Mouse (Mus musculus): Measurements from ENCODE around the gene Rpa2. TPM values are rescaled to one million over a fixed set of nuclear protein-coding genes. Genes with fewer than 3 reads are reported as not detected.

The Rpa2 gene
- total RNA-seq, 1 experiment from 2014 or later, result 40.2 TPM

Other genes with a start within 250 kb of the Rpa2 start
- 103 to 180 TPM (median 116 TPM) in 3 replicates for gene Atpif1, start 234.7 kb upstream of the Rpa2 start, total RNA-seq (2017)
- gene Dnajc8, start 232.8 kb upstream of the Rpa2 start, total RNA-seq (2017), result 510 to 713 TPM (median 673 TPM) in 3 replicates
- 3.6 to 28.2 TPM (median 24.8 TPM) in 3 replicates for gene Ptafr, start 204.3 kb upstream of the Rpa2 start, total RNA-seq (2017)
- 8.7 to 25.5 TPM (median 18.8 TPM) in 3 replicates for gene Eya3, start 129.3 kb upstream of the Rpa2 start, total RNA-seq (2017)
- 3.8 to 7.9 TPM (median 4.4 TPM) in 3 replicates for gene Xkr8, start 35.8 kb upstream of the Rpa2 start, total RNA-seq (2017)
- 108 to 191 TPM (median 160 TPM) in 3 replicates for gene Smpdl3b, start 11.1 kb upstream of the Rpa2 start, total RNA-seq (2017)
- 196 to 216 TPM (median 214 TPM) in 3 replicates for gene Themis2, start 28.1 kb downstream of the Rpa2 start, total RNA-seq (2017)
- gene Ppp1r8, start 74.8 kb downstream of the Rpa2 start, total RNA-seq (2017), result 38.1 to 54.2 TPM (median 52.6 TPM) in 3 replicates
- 64.8 to 81.4 TPM (median 73.4 TPM) in 3 replicates for gene Stx12, start 116.2 kb downstream of the Rpa2 start, total RNA-seq (2017)
- 27.3 to 53.5 TPM (median 33.8 TPM) in 3 replicates for gene Fam76a, start 154.2 kb downstream of the Rpa2 start, total RNA-seq (2017)
- 266 TPM in 3 replicates for gene Fgr, start 205.8 kb downstream of the Rpa2 start, total RNA-seq (2017)
- 2.8 to 13.7 TPM (median 3.3 TPM) in 3 replicates for gene Ahdc1, start 242.9 kb downstream of the Rpa2 start, total RNA-seq (2017)

Measured in monocyte, adult 5-6 weeks (primary cell).